Mouse (Mus musculus) forebrain, postnatal 0 days (tissue): ENCODE measurements around the gene Arhgdia. TPM values are rescaled to one million over a fixed set of nuclear protein-coding genes. Genes with fewer than 3 reads are reported as not detected.

Source experiments
- ATAC-seq: fragments of 200-750 bp; cut with Nextera tagmentation; 2 replicates; pipeline ENCODE4 v1.8.0; 2017; ENCODE audit warnings: mild to moderate bottlenecking, moderate library complexity
- DNase-seq: peaks from one replicate; pipeline ENCODE4 v3.0.0-alpha.2; 2015
- H3K27ac ChIP-seq: fragments of 300-500 bp; sonication (generic); 2 replicates; pipeline ENCODE4 v1.5.1; 2014; ENCODE audit warnings: low read depth, mild to moderate bottlenecking, antibody characterized with exemption, low read length, moderate library complexity, mixed read lengths
- H3K27me3 ChIP-seq: fragments of 300-500 bp; sonication (generic); 2 replicates; pipeline ENCODE4 v1.6.1; 2014; ENCODE audit warnings: mild to moderate bottlenecking, low read length, mixed read lengths; ENCODE audit not compliant: insufficient read depth
- H3K36me3 ChIP-seq: fragments of 300-500 bp; sonication (generic); 2 replicates; pipeline ENCODE4 v1.6.1; 2014; ENCODE audit warnings: mild to moderate bottlenecking, moderate library complexity; ENCODE audit not compliant: insufficient read depth
- H3K4me1 ChIP-seq: fragments of 300-500 bp; sonication (generic); 2 replicates; pipeline ENCODE4 v1.6.1; 2014; ENCODE audit warnings: antibody characterized with exemption; ENCODE audit not compliant: insufficient read depth
- H3K4me2 ChIP-seq: fragments of 300-500 bp; sonication (generic); 2 replicates; pipeline ENCODE4 v1.6.1; 2014; ENCODE audit warnings: low read depth, mild to moderate bottlenecking, moderate library complexity
- H3K4me3 ChIP-seq: fragments of 300-500 bp; sonication (generic); 2 replicates; pipeline ENCODE4 v1.5.1; 2014; ENCODE audit warnings: low read depth, low read length, mixed read lengths
- H3K9ac ChIP-seq: fragments of 300-500 bp; sonication (generic); 2 replicates; pipeline ENCODE4 v1.6.1; 2014; ENCODE audit warnings: mild to moderate bottlenecking
- H3K9me3 ChIP-seq: fragments of 300-500 bp; sonication (generic); 2 replicates; pipeline ENCODE4 v1.6.1; 2016; ENCODE audit warnings: low read length
- CTCF ChIP-seq: sonication (generic); IDR thresholded peaks from 2 replicates; pipeline ENCODE4 v1.5.1; 2016; ENCODE audit warnings: antibody characterized with exemption, control low read depth, low read depth
- WGBS: fragments of 180-500 bp; shearing (Covaris S2); extraction: QIAGEN DNeasy Blood & Tissue Kit; methylation state at CpG from one replicate; pipeline ENCODE4 v1.1.7; 2014; 5-methylcytosine and 5-hydroxymethylcytosine counted together
- polyA plus RNA-seq: library from polyadenylated mRNA; unstranded; fragments of >200 nt; fragmentation: Nextera tagmentation; extraction: Ambion mirVana; gene quantifications from 2 replicates; pipeline ENCODE4 v1.2.1, GENCODE M21; 2015
- total RNA-seq: library from RNA; depleted of rRNA; stranded (reverse); fragments of >200 nt; gene quantifications from 2 replicates; pipeline ENCODE4 v1.2.3, GENCODE M21; 2014

Gene Arhgdia
- total and polyA plus RNA-seq, 2 experiments from 2014 or later: 237 to 435 TPM

- ATAC-seq (no peak), DNase-seq (no peak)
- H3K9ac ChIP-seq: no peak overlapping the region
- H3K9me3 ChIP-seq: no peaks in the 10 kb centered on the region
- 88% methylated on average over 2 of the region's 2 CpGs for WGBS
- H3K36me3 ChIP-seq: peaks cover 52% of the 10 kb centered on the region
- no peak overlapping the region for H3K27ac ChIP-seq
- H3K4me1 ChIP-seq: peaks cover 6% of the 10 kb centered on the region; the same call in 1 of the 2 replicates
- no peak overlapping the region for H3K4me2 ChIP-seq
- no peaks in the 10 kb centered on the region for H3K27me3 ChIP-seq
- TF ChIP-seq CTCF: no peak
- H3K4me3 ChIP-seq: no peak overlapping the region
These were observed 22.1 kb upstream of the Arhgdia start for GRCm38 (mm10) chr11:120603545-120603944.

- no peak overlapping the region for H3K27ac ChIP-seq
- TF ChIP-seq CTCF: no peak
- peaks cover 13% of the 10 kb centered on the region for H3K4me1 ChIP-seq
- 97% methylated on average over 3 of the region's 3 CpGs for WGBS
- no peak overlapping the region for H3K4me2 ChIP-seq
- no peaks in the 10 kb centered on the region for H3K27me3 ChIP-seq
- peaks cover 47% of the 10 kb centered on the region for H3K36me3 ChIP-seq
- DNase-seq: no peak
- no peak overlapping the region for H3K4me3 ChIP-seq
- no peaks in the 10 kb centered on the region for H3K9me3 ChIP-seq
- no peak for ATAC-seq
- H3K9ac ChIP-seq: no peak overlapping the region
These were observed 19.3 kb upstream of the Arhgdia start for GRCm38 (mm10) chr11:120600716-120601115.

GRCm38 (mm10) chr11:120598990-120599549 is 17.6 kb upstream of the Arhgdia start:
- Histone ChIP-seq H3K27ac (peak overlapping the region; percentile 79), H3K4me2 (peak overlapping the region; percentile 84), H3K4me3 (peak overlapping the region; percentile 80), H3K9me3 (no peaks in the 10 kb centered on the region), H3K4me1 (peaks cover 13% of the 10 kb centered on the region), H3K27me3 (no peaks in the 10 kb centered on the region), H3K9ac (peak overlapping the region; percentile 91), H3K36me3 (peaks cover 49% of the 10 kb centered on the region)
- WGBS: 45% methylated on average over 17 of the region's 17 CpGs
- DNase-seq: no peak
- no peak for ATAC-seq
- no peak for TF ChIP-seq CTCF

GRCm38 (mm10) chr11:120598283-120598989 is 17.0 kb upstream of the Arhgdia start, which contains the start of the genes Alyref and Anapc11:
Gene Alyref, minus strand, starts transcription at chr11:120598365.
Gene Anapc11, plus strand, starts transcription at chr11:120598421.
- DNase-seq: peak; percentile 98
- H3K27me3 ChIP-seq: no peaks in the 10 kb centered on the region
- no peaks in the 10 kb centered on the region for H3K9me3 ChIP-seq
- H3K4me3 ChIP-seq: peak within 1 kb of the TSS; percentile 80
- H3K36me3 ChIP-seq: peaks cover 55% of the 10 kb centered on the region
- peaks cover 13% of the 10 kb centered on the region for H3K4me1 ChIP-seq
- WGBS: 3% methylated on average over 88 of the region's 88 CpGs
- peak; percentile 99 for ATAC-seq
- H3K9ac ChIP-seq: peak within 1 kb of the TSS; percentile 91
- peak within 1 kb of the TSS; percentile 85 for H3K27ac ChIP-seq
- no peak for TF ChIP-seq CTCF
- peak within 1 kb of the TSS; percentile 93 for H3K4me2 ChIP-seq

GRCm38 (mm10) chr11:120597240-120598235 is 16.1 kb upstream of the Arhgdia start:
- TF ChIP-seq CTCF: no peak
- H3K9ac ChIP-seq: peak overlapping the region; percentile 91
- peaks cover 13% of the 10 kb centered on the region for H3K4me1 ChIP-seq
- 7% methylated on average over 97 of the region's 99 CpGs for WGBS
- DNase-seq (no peak), ATAC-seq (peak; percentile 44)
- no peaks in the 10 kb centered on the region for H3K27me3 ChIP-seq
- no peaks in the 10 kb centered on the region for H3K9me3 ChIP-seq
- H3K27ac ChIP-seq: peak overlapping the region; percentile 85
- peak overlapping the region; percentile 93 for H3K4me2 ChIP-seq
- peaks cover 57% of the 10 kb centered on the region for H3K36me3 ChIP-seq
- H3K4me3 ChIP-seq: peak overlapping the region; percentile 80

- H3K4me3 ChIP-seq: no peak overlapping the region
- DNase-seq (no peak), ATAC-seq (no peak)
- H3K4me1 ChIP-seq: no peaks in the 10 kb centered on the region
- TF ChIP-seq CTCF: no peak
- no peaks in the 10 kb centered on the region for H3K9me3 ChIP-seq
- 98% methylated on average over 6 of the region's 6 CpGs for WGBS
- H3K27ac ChIP-seq: no peak overlapping the region
- H3K36me3 ChIP-seq: peaks cover 75% of the 10 kb centered on the region
- H3K9ac ChIP-seq: no peak overlapping the region
- H3K27me3 ChIP-seq: no peaks in the 10 kb centered on the region
- no peak overlapping the region for H3K4me2 ChIP-seq
These were observed 7.1 kb upstream of the Arhgdia start for GRCm38 (mm10) chr11:120588531-120588930.
